Mouse (Mus musculus) olfactory bulb, adult 2 months (tissue): ENCODE measurements around the gene Prkn.

ENCODE experiments used
- CTCF ChIP-seq: fragments of 200-500 bp; IDR thresholded peaks from 2 replicates; pipeline ENCODE4 v1.5.1; 2012; ENCODE audit warnings: low read depth, mild to moderate bottlenecking, low read length, moderate library complexity; ENCODE audit not compliant: insufficient read depth
- POLR2A ChIP-seq: fragments of 200-500 bp; IDR thresholded peaks from 2 replicates; pipeline ENCODE4 v1.6.1; 2012; ENCODE audit warnings: mild to moderate bottlenecking, low read depth, low read length, moderate library complexity; ENCODE audit not compliant: insufficient read depth

- TF ChIP-seq CTCF (no peak), POLR2A (no peak)
These were observed 1222.7 kb downstream of the Prkn start for GRCm38 (mm10) chr17:12062861-12063260.
